Mouse (Mus musculus): Measurements from ENCODE around the gene Olfr994.

Gene Olfr994

GRCm38 (mm10) chr2:85436351-85436750 lies at the start of gene Olfr994:
TSS of gene Olfr994 (minus strand) at chr2:85436451.
- no peak for DNase-seq (ENCODE audit: low read depth, low spot score)

- DNase-seq (ENCODE audit: low read depth, low spot score) = no peak
These were observed 30.6 kb upstream of the Olfr994 start for GRCm38 (mm10) chr2:85466801-85467325.

- DNase-seq (ENCODE audit: low read depth, low spot score) = no peak
These were observed 7.3 kb upstream of the Olfr994 start, which contains the start of gene Olfr995 for GRCm38 (mm10) chr2:85443539-85443938. TSS of gene Olfr995 (minus strand) at chr2:85443639.

GRCm38 (mm10) chr2:85442546-85442945 lies 6.3 kb upstream of the Olfr994 start:
- no peak for DNase-seq (ENCODE audit: low read depth, low spot score)

GRCm38 (mm10) chr2:85425893-85426292 lies 10.4 kb downstream of the Olfr994 start:
- DNase-seq (ENCODE audit: low read depth, low spot score) = no peak

GRCm38 (mm10) chr2:85414777-85415176 lies 21.5 kb downstream of the Olfr994 start, which contains the start of gene Olfr993:
TSS of gene Olfr993 (minus strand) at chr2:85414877.
- no peak for DNase-seq (ENCODE audit: low read depth, low spot score)

GRCm38 (mm10) chr2:85409369-85409768 lies 26.9 kb downstream of the Olfr994 start, which contains the start of gene Olfr992:
TSS of gene Olfr992 (minus strand) at chr2:85409469.
- DNase-seq (ENCODE audit: low read depth, low spot score) = no peak
